Mouse (Mus musculus) monocyte, adult 2 months (primary cell): ENCODE measurements around the gene Hrh2.

Experiments used
- DNase-seq, 2 experiments: peaks; one replicate each; pipeline ENCODE4 v3.0.0; 2022; ENCODE audit warnings: low spot score in 2 of 2, low read depth in 1 of 2

The Hrh2 gene

GRCm38 (mm10) chr13:54262741-54263510 lies 71.0 kb downstream of the Hrh2 start:
- no peak for DNase-seq

GRCm38 (mm10) chr13:54263641-54264040 lies 71.7 kb downstream of the Hrh2 start:
- no peak for DNase-seq

- no peak for DNase-seq
These were observed 74.5 kb downstream of the Hrh2 start for GRCm38 (mm10) chr13:54266472-54266871.

GRCm38 (mm10) chr13:54269087-54269486 lies 77.2 kb downstream of the Hrh2 start:
- DNase-seq = no peak

GRCm38 (mm10) chr13:54269628-54270027 lies 77.7 kb downstream of the Hrh2 start:
- DNase-seq = no peak

GRCm38 (mm10) chr13:54272076-54272475 lies 80.1 kb downstream of the Hrh2 start:
- DNase-seq = no peak

GRCm38 (mm10) chr13:54277406-54277805 lies 85.5 kb downstream of the Hrh2 start:
- DNase-seq = no peak

GRCm38 (mm10) chr13:54280366-54280765 lies 88.4 kb downstream of the Hrh2 start:
- no peak for DNase-seq

GRCm38 (mm10) chr13:54281149-54281548 lies 89.2 kb downstream of the Hrh2 start:
- DNase-seq = no peak

GRCm38 (mm10) chr13:54281623-54282022 lies 89.7 kb downstream of the Hrh2 start:
- DNase-seq = no peak

GRCm38 (mm10) chr13:54282149-54282860 lies 90.4 kb downstream of the Hrh2 start:
- no peak for DNase-seq

- DNase-seq = no peak
These were observed 90.9 kb downstream of the Hrh2 start for GRCm38 (mm10) chr13:54282861-54283206.
